Mouse (Mus musculus) CD8-positive naive resting alpha-beta T cell, adult 2 months (primary cell): Measurements from ENCODE around the gene Taf1.

Source experiments
- DNase-seq, 2 experiments: peaks; one replicate each; pipeline ENCODE4 v3.0.0; 2022; ENCODE audit warnings: low read depth in 2 of 2, low spot score in 2 of 2

Gene Taf1

GRCm38 (mm10) chrX:101646621-101647020, 114.1 kb downstream of the Taf1 start:
- DNase-seq, result no peak
